Mouse (Mus musculus) stomach, embryonic 15.5 days (tissue): Measurements from ENCODE around the gene Vamp2. TPM values are rescaled to one million over a fixed set of nuclear protein-coding genes. Genes with fewer than 3 reads are reported as not detected.
A peak's percentile ranks its signal among the peaks of the same experiment; 100 is the strongest.

Experiments
- ATAC-seq: fragments of 200-750 bp; cut with Nextera tagmentation; 2 replicates; pipeline ENCODE4 v1.8.0; 2017; ENCODE audit warnings: low read depth, moderate number of reproducible peaks, moderate TSS enrichment; ENCODE audit not compliant: insufficient read depth, low FRiP score
- H3K27ac ChIP-seq: fragments of 300-500 bp; sonication (generic); 2 replicates; pipeline ENCODE4 v1.5.1; 2015; ENCODE audit warnings: mild to moderate bottlenecking, inconsistent platforms
- H3K27me3 ChIP-seq: fragments of 300-500 bp; sonication (generic); replicated peaks from 2 replicates; pipeline ENCODE4 v1.6.1; 2015; ENCODE audit warnings: inconsistent platforms
- H3K36me3 ChIP-seq: fragments of 300-500 bp; sonication (generic); 2 replicates; pipeline ENCODE4 v1.6.1; 2015; ENCODE audit warnings: inconsistent platforms
- H3K4me1 ChIP-seq: fragments of 300-500 bp; sonication (generic); 2 replicates; pipeline ENCODE4 v1.6.1; 2015; ENCODE audit warnings: inconsistent platforms
- H3K4me2 ChIP-seq: fragments of 300-500 bp; sonication (generic); 2 replicates; pipeline ENCODE4 v1.6.1; 2015; ENCODE audit warnings: mild to moderate bottlenecking, inconsistent platforms
- H3K4me3 ChIP-seq: fragments of 300-500 bp; sonication (generic); replicated peaks from 2 replicates; pipeline ENCODE4 v1.5.1; 2015; ENCODE audit warnings: inconsistent platforms
- H3K9ac ChIP-seq: fragments of 300-500 bp; sonication (generic); 2 replicates; pipeline ENCODE4 v1.6.1; 2015; ENCODE audit warnings: inconsistent platforms
- H3K9me3 ChIP-seq: fragments of 300-500 bp; sonication (generic); 2 replicates; pipeline ENCODE4 v1.6.1; 2016; ENCODE audit warnings: inconsistent platforms
- WGBS: fragments of 180-500 bp; shearing (Covaris S2); methylation state at CpG from one replicate; pipeline ENCODE4 v1.1.7; 2015; 5-methylcytosine and 5-hydroxymethylcytosine counted together
- polyA plus RNA-seq: library from polyadenylated mRNA; unstranded; fragments of >200 nt; fragmentation: Nextera tagmentation; extraction: Ambion mirVana; gene quantifications from 2 replicates; pipeline ENCODE4 v1.2.1, GENCODE M21; 2015

Gene Vamp2
- polyA plus RNA-seq: 68.5 and 84.6 TPM in 2 replicates

- Histone ChIP-seq H3K4me3 (peak within 1 kb of the TSS; percentile 84), H3K9ac (peak within 1 kb of the TSS; percentile 99), H3K9me3 (no peaks in the 10 kb centered on the region), H3K4me2 (peak within 1 kb of the TSS; percentile 91), H3K27ac (peak within 1 kb of the TSS; percentile 89), H3K27me3 (no peaks in the 10 kb centered on the region), H3K4me1 (peaks cover 21% of the 10 kb centered on the region), H3K36me3 (0 out of 2 replicates have a peak, but pooled peaks cover 8% of the 10 kb centered on the region)
- WGBS: under 1% methylated on average over 67 of the region's 67 CpGs
- peak; percentile 48; the same call in 1 of the 2 replicates for ATAC-seq
Observed at GRCm38 (mm10) chr11:69088103-69088855, at the start of gene Vamp2. Gene Vamp2 (plus strand): TSS chr11:69088490.

- Histone ChIP-seq H3K36me3 (peaks cover 18% of the 10 kb centered on the region; the same call in 1 of the 2 replicates), H3K4me2 (peak within 1 kb of the TSS; percentile 63), H3K4me3 (peak within 1 kb of the TSS; percentile 73), H3K9ac (peak within 1 kb of the TSS; percentile 63; the same call in 1 of the 2 replicates), H3K4me1 (peaks cover 16% of the 10 kb centered on the region; the same call in 1 of the 2 replicates), H3K9me3 (no peaks in the 10 kb centered on the region), H3K27me3 (no peaks in the 10 kb centered on the region), H3K27ac (peak within 1 kb of the TSS; percentile 84)
- WGBS: under 1% methylated on average over 54 of the region's 54 CpGs
- ATAC-seq: peak; percentile 79
Observed at GRCm38 (mm10) chr11:69045531-69046394, 42.5 kb upstream of the Vamp2 start, which contains the start of gene Aurkb. Gene Aurkb (plus strand): TSS chr11:69045647.

- Histone ChIP-seq H3K36me3 (peaks cover 21% of the 10 kb centered on the region; the same call in 1 of the 2 replicates), H3K9ac (peak overlapping the region; percentile 63; the same call in 1 of the 2 replicates), H3K27me3 (no peaks in the 10 kb centered on the region), H3K9me3 (no peaks in the 10 kb centered on the region), H3K27ac (peak overlapping the region; percentile 84; the same call in 1 of the 2 replicates), H3K4me1 (peaks cover 16% of the 10 kb centered on the region; the same call in 1 of the 2 replicates), H3K4me2 (peak overlapping the region; percentile 63), H3K4me3 (peak overlapping the region; percentile 73)
- no peak for ATAC-seq
- 3% methylated on average over 9 of the region's 9 CpGs for WGBS
Observed at GRCm38 (mm10) chr11:69046395-69046774, 41.9 kb upstream of the Vamp2 start.

GRCm38 (mm10) chr11:69047592-69047991 is 40.7 kb upstream of the Vamp2 start:
- H3K9ac ChIP-seq: 0 out of 2 replicates have a peak overlapping the region, but pooled peaks have one; percentile 4
- WGBS: 89% methylated on average over 12 of the region's 12 CpGs
- H3K36me3 ChIP-seq: peaks cover 21% of the 10 kb centered on the region; the same call in 1 of the 2 replicates
- peak overlapping the region; percentile 73 for H3K4me3 ChIP-seq
- H3K4me1 ChIP-seq: peaks cover 16% of the 10 kb centered on the region; the same call in 1 of the 2 replicates
- H3K9me3 ChIP-seq: no peaks in the 10 kb centered on the region
- no peak for ATAC-seq
- peak overlapping the region; percentile 63 for H3K4me2 ChIP-seq
- H3K27ac ChIP-seq: no peak overlapping the region
- H3K27me3 ChIP-seq: no peaks in the 10 kb centered on the region

- no peaks in the 10 kb centered on the region for H3K27me3 ChIP-seq
- H3K4me3 ChIP-seq: no peak overlapping the region
- H3K27ac ChIP-seq: no peak overlapping the region
- peaks cover 21% of the 10 kb centered on the region; the same call in 1 of the 2 replicates for H3K36me3 ChIP-seq
- no peak overlapping the region for H3K9ac ChIP-seq
- no peak overlapping the region for H3K4me2 ChIP-seq
- no peaks in the 10 kb centered on the region for H3K9me3 ChIP-seq
- ATAC-seq: no peak
- WGBS: 89% methylated on average over 14 of the region's 14 CpGs
- peaks cover 16% of the 10 kb centered on the region; the same call in 1 of the 2 replicates for H3K4me1 ChIP-seq
Observed at GRCm38 (mm10) chr11:69048151-69048550, 40.1 kb upstream of the Vamp2 start.

GRCm38 (mm10) chr11:69050748-69051147 is 37.5 kb upstream of the Vamp2 start:
- no peaks in the 10 kb centered on the region for H3K9me3 ChIP-seq
- H3K4me1 ChIP-seq: peaks cover 16% of the 10 kb centered on the region; the same call in 1 of the 2 replicates
- ATAC-seq: no peak
- H3K4me3 ChIP-seq: no peak overlapping the region
- H3K4me2 ChIP-seq: no peak overlapping the region
- H3K36me3 ChIP-seq: peaks cover 21% of the 10 kb centered on the region; the same call in 1 of the 2 replicates
- WGBS: 90% methylated on average over 8 of the region's 8 CpGs
- no peaks in the 10 kb centered on the region for H3K27me3 ChIP-seq
- H3K9ac ChIP-seq: no peak overlapping the region
- H3K27ac ChIP-seq: no peak overlapping the region

GRCm38 (mm10) chr11:69051771-69052170 is 36.5 kb upstream of the Vamp2 start:
- no peak overlapping the region for H3K9ac ChIP-seq
- no peaks in the 10 kb centered on the region for H3K9me3 ChIP-seq
- H3K4me2 ChIP-seq: no peak overlapping the region
- H3K27ac ChIP-seq: no peak overlapping the region
- H3K36me3 ChIP-seq: peaks cover 21% of the 10 kb centered on the region; the same call in 1 of the 2 replicates
- H3K27me3 ChIP-seq: no peaks in the 10 kb centered on the region
- no peak for ATAC-seq
- 83% methylated on average over 4 of the region's 4 CpGs for WGBS
- no peak overlapping the region for H3K4me3 ChIP-seq
- peaks cover 11% of the 10 kb centered on the region; the same call in 1 of the 2 replicates for H3K4me1 ChIP-seq

- Histone ChIP-seq H3K27me3 (no peaks in the 10 kb centered on the region), H3K4me1 (peaks cover 4% of the 10 kb centered on the region; the same call in 1 of the 2 replicates), H3K36me3 (peaks cover 21% of the 10 kb centered on the region; the same call in 1 of the 2 replicates), H3K27ac (no peak overlapping the region), H3K9me3 (no peaks in the 10 kb centered on the region), H3K4me3 (no peak overlapping the region), H3K4me2 (no peak overlapping the region), H3K9ac (no peak overlapping the region)
- no peak for ATAC-seq
- WGBS: 83% methylated on average over 2 of the region's 2 CpGs
Observed at GRCm38 (mm10) chr11:69052824-69053421, 35.4 kb upstream of the Vamp2 start.

GRCm38 (mm10) chr11:69053848-69054247 is 34.4 kb upstream of the Vamp2 start:
- Histone ChIP-seq H3K36me3 (peaks cover 18% of the 10 kb centered on the region; the same call in 1 of the 2 replicates), H3K9me3 (no peaks in the 10 kb centered on the region), H3K27ac (no peak overlapping the region), H3K4me1 (peaks cover 10% of the 10 kb centered on the region), H3K4me3 (no peak overlapping the region), H3K4me2 (no peak overlapping the region), H3K27me3 (no peaks in the 10 kb centered on the region), H3K9ac (no peak overlapping the region)
- 60% methylated on average over 3 of the region's 3 CpGs for WGBS
- ATAC-seq: no peak

- no peak overlapping the region for H3K9ac ChIP-seq
- H3K36me3 ChIP-seq: no peaks in the 10 kb centered on the region
- H3K4me1 ChIP-seq: peaks cover 18% of the 10 kb centered on the region
- no peaks in the 10 kb centered on the region for H3K9me3 ChIP-seq
- peak overlapping the region; percentile 83 for H3K27ac ChIP-seq
- H3K27me3 ChIP-seq: no peaks in the 10 kb centered on the region
- ATAC-seq: no peak
- H3K4me2 ChIP-seq: peak overlapping the region; percentile 74
- WGBS: 64% methylated on average over 2 of the region's 2 CpGs
- peak overlapping the region; percentile 92 for H3K4me3 ChIP-seq
Observed at GRCm38 (mm10) chr11:69058265-69058664, 30.0 kb upstream of the Vamp2 start.

- WGBS: under 1% methylated on average over 19 of the region's 19 CpGs
- no peaks in the 10 kb centered on the region for H3K36me3 ChIP-seq
- no peak for ATAC-seq
Observed at GRCm38 (mm10) chr11:69058729-69059356, 29.4 kb upstream of the Vamp2 start.

More at GRCm38 (mm10) chr11:69058729-69059356, 29.4 kb upstream of the Vamp2 start:
- H3K4me1 ChIP-seq: peaks cover 18% of the 10 kb centered on the region
- H3K4me2 ChIP-seq: peak overlapping the region; percentile 74
- no peaks in the 10 kb centered on the region for H3K27me3 ChIP-seq
- H3K4me3 ChIP-seq: peak overlapping the region; percentile 92
- peak overlapping the region; percentile 83 for H3K27ac ChIP-seq
- peak overlapping the region; percentile 38 for H3K9ac ChIP-seq
- H3K9me3 ChIP-seq: no peaks in the 10 kb centered on the region
